21 mouse cellular contexts compared by ENCODE assay signal in genomic region chr9:45598117-45598516, GRCm38 (mm10).
DNase-seq lines count a peak whose midpoint lies in the region; ATAC-seq and TF ChIP-seq lines count a peak whose summit lies in the region.
"Had no signal": no experiment of that assay in that cellular context is flagged by ENCODE, and none has a peak within 500 bp of the region (broad histone marks: within the 10 kb centered on the region; RNA-seq: fewer than 3 reads in every experiment).

No protein-coding gene starts in this region.

- DNase-seq in cerebellum, postnatal 4 days (ENCODE audit: low spot score in 2 of 2), result no peak
- DNase-seq in testis, postnatal 10 days (ENCODE audit: low spot score), result no peak
- peak; percentile 72 to 76 for DNase-seq in cerebellum, postnatal 10 days
- no peak for DNase-seq in kidney, adult 9 months
- DNase-seq: heart, postnatal 4 days; kidney, adult 2 months; kidney, postnatal 4 days; right cerebral cortex, postnatal 25 days; thymus, postnatal 25 days had no signal

- no peak overlapping the region for H3K4me2 ChIP-seq in liver, embryonic 12.5 days
- no peak overlapping the region for H3K4me2 ChIP-seq in midbrain, embryonic 16.5 days (ENCODE audit: low read length)
- H3K4me2 ChIP-seq: forebrain, embryonic 13.5 days; heart, embryonic 13.5 days; limb, embryonic 12.5 days; midbrain, embryonic 15.5 days had no signal

- TF ChIP-seq POLR2A in testis, adult 2 months (IDR thresholded peaks at IDR 0.05; ENCODE audit: control insufficient read depth, low read depth, low read length), result no peak

- no peak overlapping the region for H3K9ac ChIP-seq in liver, embryonic 12.5 days
- no peak overlapping the region for H3K9ac ChIP-seq in midbrain, embryonic 16.5 days (ENCODE audit: low read depth, low read length)
- H3K9ac ChIP-seq: forebrain, embryonic 13.5 days; heart, embryonic 13.5 days; limb, embryonic 12.5 days; liver, embryonic 14.5 days; midbrain, embryonic 15.5 days had no signal

- peak overlapping the region; percentile 7; the same call in 1 of the 2 replicates for H3K4me3 ChIP-seq in testis, adult 2 months (ENCODE audit: control insufficient read depth, low read depth, low read length)
- no peak overlapping the region for H3K4me3 ChIP-seq in liver, embryonic 12.5 days
- no peak overlapping the region for H3K4me3 ChIP-seq in midbrain, embryonic 16.5 days (ENCODE audit: low read depth, low read length)
- H3K4me3 ChIP-seq: embryonic facial prominence, embryonic 10.5 days; forebrain, embryonic 13.5 days; heart, embryonic 13.5 days; limb, embryonic 12.5 days; midbrain, embryonic 15.5 days had no signal

- H3K27ac ChIP-seq in testis, adult 2 months (ENCODE audit: control insufficient read depth, insufficient read depth, low read depth, low read length), result no peak overlapping the region
- H3K27ac ChIP-seq in liver, embryonic 12.5 days, result no peak overlapping the region
- no peak overlapping the region for H3K27ac ChIP-seq in midbrain, embryonic 16.5 days (ENCODE audit: low read length)
- H3K27ac ChIP-seq: embryonic facial prominence, embryonic 10.5 days; forebrain, embryonic 13.5 days; heart, embryonic 13.5 days; limb, embryonic 12.5 days; liver, embryonic 14.5 days; midbrain, embryonic 15.5 days; stomach, postnatal 0 days had no signal

- peak; percentile 71; the same call in 1 of the 2 replicates for ATAC-seq in cerebellum, adult (ENCODE audit: insufficient number of reproducible peaks, low FRiP score, low TSS enrichment)
- no peak for ATAC-seq in liver, embryonic 12.5 days
- no peak for ATAC-seq in midbrain, embryonic 16.5 days
- ATAC-seq: forebrain, embryonic 13.5 days; lung, postnatal 0 days; midbrain, embryonic 15.5 days had no signal

- TF ChIP-seq CTCF in testis, adult 2 months (IDR thresholded peaks at IDR 0.05; ENCODE audit: control insufficient read depth, insufficient read depth, insufficient replicate concordance, low read depth, low read length), result no peak

- no peaks in the 10 kb centered on the region for H3K36me3 ChIP-seq in testis, adult 2 months (ENCODE audit: control insufficient read depth, insufficient read depth, low read length)
- no peaks in the 10 kb centered on the region for H3K36me3 ChIP-seq in liver, embryonic 12.5 days
- no peaks in the 10 kb centered on the region for H3K36me3 ChIP-seq in midbrain, embryonic 16.5 days (ENCODE audit: control insufficient read depth, insufficient read depth, low read length)
- H3K36me3 ChIP-seq: embryonic facial prominence, embryonic 10.5 days; heart, embryonic 13.5 days; limb, embryonic 12.5 days; midbrain, embryonic 15.5 days had no signal

- H3K27me3 ChIP-seq in testis, adult 2 months (ENCODE audit: control insufficient read depth, insufficient read depth, low read length), result no peaks in the 10 kb centered on the region
- no peaks in the 10 kb centered on the region for H3K27me3 ChIP-seq in liver, embryonic 12.5 days (replicated peaks)
- H3K27me3 ChIP-seq in midbrain, embryonic 16.5 days (ENCODE audit: control insufficient read depth, insufficient read depth, low read depth, low read length), result no peaks in the 10 kb centered on the region
- H3K27me3 ChIP-seq: forebrain, embryonic 13.5 days; midbrain, embryonic 15.5 days had no signal

- H3K4me1 ChIP-seq in testis, adult 2 months (ENCODE audit: control insufficient read depth, insufficient read depth, low read length), result no peaks in the 10 kb centered on the region
- no peaks in the 10 kb centered on the region for H3K4me1 ChIP-seq in liver, embryonic 12.5 days
- peaks cover 3% of the 10 kb centered on the region; the same call in 1 of the 2 replicates for H3K4me1 ChIP-seq in midbrain, embryonic 16.5 days (ENCODE audit: control insufficient read depth, insufficient read depth, low read length)
- H3K4me1 ChIP-seq: embryonic facial prominence, embryonic 10.5 days; heart, embryonic 13.5 days; limb, embryonic 12.5 days had no signal

- WGBS in liver, embryonic 12.5 days (ENCODE audit: insufficient replicate concordance), result 62% methylated on average over 5 of the region's 5 CpGs
- 66% methylated on average over 5 of the region's 5 CpGs for WGBS in midbrain, embryonic 16.5 days

- H3K9me3 ChIP-seq in liver, embryonic 12.5 days (replicated peaks), result no peaks in the 10 kb centered on the region
- H3K9me3 ChIP-seq in midbrain, embryonic 16.5 days (replicated peaks; ENCODE audit: control insufficient read depth, low read length, poor library complexity, severe bottlenecking), result no peaks in the 10 kb centered on the region
- H3K9me3 ChIP-seq: embryonic facial prominence, embryonic 10.5 days; forebrain, embryonic 13.5 days; heart, embryonic 13.5 days; limb, embryonic 12.5 days; midbrain, embryonic 15.5 days had no signal

Comparison
In these comparisons a context has a peak if more than half of its experiments do, and no peak if none do; other contexts are left out.
1. DNase-seq: peak in cerebellum, postnatal 10 days (2 of 2); none in cerebellum, postnatal 4 days (0 of 2), testis, postnatal 10 days (single experiment) and kidney, adult 9 months (single experiment).